Mouse (Mus musculus): ENCODE measurements around the gene March5. TPM values are rescaled to one million over a fixed set of nuclear protein-coding genes. Genes with fewer than 3 reads are reported as not detected.
"Not testable (repeated sequence)": the region's sequence is repeated elsewhere in the genome, so short reads cannot be mapped to it uniquely, and the experiment has no call there.

March5 gene
- polyA plus RNA-seq, 1 experiment from 2014 or later, result 111 TPM

- no peak overlapping the region for H3K27ac ChIP-seq
- no peak overlapping the region for H3K4me2 ChIP-seq
- H3K27me3 ChIP-seq, result no peaks in the 10 kb centered on the region
- H3K4me3 ChIP-seq, result no peak overlapping the region
- 87% methylated on average over 3 of the region's 3 CpGs for WGBS
- peaks cover 43% of the 10 kb centered on the region for H3K36me3 ChIP-seq
- H3K9me3 ChIP-seq, result no peaks in the 10 kb centered on the region
- ATAC-seq (ENCODE audit: insufficient number of reproducible peaks, insufficient read depth, low FRiP score, low TSS enrichment, low read depth), result no peak
- peaks cover 18% of the 10 kb centered on the region for H3K4me1 ChIP-seq
- no peak overlapping the region for H3K9ac ChIP-seq
Measured at GRCm38 (mm10) chr19:37211416-37211815, 4.1 kb downstream of the March5 start.

GRCm38 (mm10) chr19:37214711-37215110 lies 7.4 kb downstream of the March5 start:
- no peak for ATAC-seq (ENCODE audit: insufficient number of reproducible peaks, insufficient read depth, low FRiP score, low TSS enrichment, low read depth)
- 84% methylated on average over 2 of the region's 2 CpGs for WGBS
- H3K36me3 ChIP-seq, result peaks cover 68% of the 10 kb centered on the region

GRCm38 (mm10) chr19:37225197-37225862 lies 18.0 kb downstream of the March5 start:
- Histone ChIP-seq H3K27ac (no peak overlapping the region), H3K9me3 (no peaks in the 10 kb centered on the region), H3K27me3 (no peaks in the 10 kb centered on the region), H3K4me3 (no peak overlapping the region), H3K9ac (no peak overlapping the region), H3K4me1 (no peaks in the 10 kb centered on the region), H3K36me3 (peaks cover 32% of the 10 kb centered on the region), H3K4me2 (no peak overlapping the region)
- ATAC-seq (ENCODE audit: insufficient number of reproducible peaks, insufficient read depth, low FRiP score, low TSS enrichment, low read depth), result no peak
- WGBS, result 80% methylated on average over 6 of the region's 6 CpGs

More at GRCm38 (mm10) chr19:37214711-37215110, 7.4 kb downstream of the March5 start:
- no peak overlapping the region for H3K4me3 ChIP-seq
- no peak overlapping the region for H3K9ac ChIP-seq
- H3K4me2 ChIP-seq, result no peak overlapping the region
- no peaks in the 10 kb centered on the region for H3K9me3 ChIP-seq
- no peaks in the 10 kb centered on the region for H3K27me3 ChIP-seq
- H3K27ac ChIP-seq, result no peak overlapping the region
- peaks cover 1% of the 10 kb centered on the region for H3K4me1 ChIP-seq

- not testable (repeated sequence) for H3K9me3 ChIP-seq; H3K4me3 ChIP-seq; H3K4me1 ChIP-seq; H3K9ac ChIP-seq; H3K4me2 ChIP-seq; ATAC-seq (ENCODE audit: insufficient number of reproducible peaks, insufficient read depth, low FRiP score, low TSS enrichment, low read depth); H3K27ac ChIP-seq; H3K36me3 ChIP-seq
- H3K27me3 ChIP-seq, result peaks cover 41% of the 10 kb centered on the region
- 80% methylated on average over 9 of the region's 9 CpGs for WGBS
Measured at GRCm38 (mm10) chr19:37232598-37232997, 25.3 kb downstream of the March5 start.

- H3K4me1 ChIP-seq, result peaks cover 12% of the 10 kb centered on the region
- H3K9ac ChIP-seq, result peak overlapping the region; percentile 40; the same call in 1 of the 2 replicates
- H3K27ac ChIP-seq, result no peak overlapping the region
- WGBS, result 5% methylated on average over 63 of the region's 63 CpGs
- H3K27me3 ChIP-seq, result peaks cover 44% of the 10 kb centered on the region
- H3K9me3 ChIP-seq, result no peaks in the 10 kb centered on the region
- no peaks in the 10 kb centered on the region for H3K36me3 ChIP-seq
- ATAC-seq (ENCODE audit: insufficient number of reproducible peaks, insufficient read depth, low FRiP score, low TSS enrichment, low read depth), result no peak; the same call in 1 of the 2 replicates
- peak overlapping the region; percentile 64 for H3K4me2 ChIP-seq
- H3K4me3 ChIP-seq, result peak overlapping the region; percentile 40
Measured at GRCm38 (mm10) chr19:37233561-37234539, 26.5 kb downstream of the March5 start.

GRCm38 (mm10) chr19:37235818-37236217 lies 28.5 kb downstream of the March5 start:
- H3K4me3 ChIP-seq, result no peak overlapping the region
- no peak for ATAC-seq (ENCODE audit: insufficient number of reproducible peaks, insufficient read depth, low FRiP score, low TSS enrichment, low read depth)
- no peak overlapping the region for H3K9ac ChIP-seq
- H3K4me2 ChIP-seq, result no peak overlapping the region
- WGBS, result 53% methylated on average over 8 of the region's 8 CpGs
- H3K4me1 ChIP-seq, result peaks cover 14% of the 10 kb centered on the region
- H3K36me3 ChIP-seq, result no peaks in the 10 kb centered on the region
- no peak overlapping the region for H3K27ac ChIP-seq
- no peaks in the 10 kb centered on the region for H3K9me3 ChIP-seq
- H3K27me3 ChIP-seq, result peaks cover 44% of the 10 kb centered on the region

- Histone ChIP-seq H3K4me3 (no peak overlapping the region), H3K36me3 (no peaks in the 10 kb centered on the region), H3K4me2 (no peak overlapping the region), H3K9me3 (no peaks in the 10 kb centered on the region), H3K4me1 (peaks cover 14% of the 10 kb centered on the region), H3K9ac (no peak overlapping the region), H3K27ac (no peak overlapping the region), H3K27me3 (peaks cover 44% of the 10 kb centered on the region)
- 49% methylated on average over 5 of the region's 5 CpGs for WGBS
- no peak for ATAC-seq (ENCODE audit: insufficient number of reproducible peaks, insufficient read depth, low FRiP score, low TSS enrichment, low read depth)
Measured at GRCm38 (mm10) chr19:37237306-37237705, 30.0 kb downstream of the March5 start.

- no peaks in the 10 kb centered on the region for H3K36me3 ChIP-seq
- no peak overlapping the region for H3K9ac ChIP-seq
- 0 out of 2 replicates have a peak overlapping the region, but pooled peaks have one; percentile 14 for H3K4me2 ChIP-seq
- WGBS, result 6% methylated on average over 15 of the region's 15 CpGs
- no peaks in the 10 kb centered on the region for H3K9me3 ChIP-seq
- peaks cover 41% of the 10 kb centered on the region for H3K27me3 ChIP-seq
- no peak for ATAC-seq (ENCODE audit: insufficient number of reproducible peaks, insufficient read depth, low FRiP score, low TSS enrichment, low read depth)
- peaks cover 14% of the 10 kb centered on the region for H3K4me1 ChIP-seq
- H3K27ac ChIP-seq, result no peak overlapping the region
- no peak overlapping the region for H3K4me3 ChIP-seq
Measured at GRCm38 (mm10) chr19:37237712-37238437, 30.5 kb downstream of the March5 start.

GRCm38 (mm10) chr19:37238651-37239050 lies 31.3 kb downstream of the March5 start:
- Histone ChIP-seq H3K4me2 (no peak overlapping the region), H3K36me3 (no peaks in the 10 kb centered on the region), H3K9me3 (no peaks in the 10 kb centered on the region), H3K4me3 (no peak overlapping the region), H3K4me1 (peaks cover 12% of the 10 kb centered on the region), H3K27me3 (peaks cover 34% of the 10 kb centered on the region), H3K27ac (no peak overlapping the region), H3K9ac (no peak overlapping the region)
- ATAC-seq (ENCODE audit: insufficient number of reproducible peaks, insufficient read depth, low FRiP score, low TSS enrichment, low read depth), result no peak
- WGBS, result 14% methylated on average over 7 of the region's 7 CpGs

GRCm38 (mm10) chr19:37239096-37239495 lies 31.8 kb downstream of the March5 start:
- 15% methylated on average over 4 of the region's 4 CpGs for WGBS
- no peak overlapping the region for H3K27ac ChIP-seq
- peaks cover 30% of the 10 kb centered on the region for H3K27me3 ChIP-seq
- no peak for ATAC-seq (ENCODE audit: insufficient number of reproducible peaks, insufficient read depth, low FRiP score, low TSS enrichment, low read depth)
- H3K9me3 ChIP-seq, result no peaks in the 10 kb centered on the region
- H3K9ac ChIP-seq, result no peak overlapping the region
- no peak overlapping the region for H3K4me3 ChIP-seq
- H3K36me3 ChIP-seq, result no peaks in the 10 kb centered on the region
- peaks cover 8% of the 10 kb centered on the region for H3K4me1 ChIP-seq
- H3K4me2 ChIP-seq, result no peak overlapping the region

- Histone ChIP-seq H3K9ac (no peak overlapping the region), H3K9me3 (no peaks in the 10 kb centered on the region), H3K27ac (no peak overlapping the region), H3K36me3 (no peaks in the 10 kb centered on the region), H3K27me3 (peaks cover 10% of the 10 kb centered on the region), H3K4me1 (peaks cover 6% of the 10 kb centered on the region), H3K4me3 (no peak overlapping the region), H3K4me2 (no peak overlapping the region)
- 65% methylated on average over 5 of the region's 5 CpGs for WGBS
- ATAC-seq (ENCODE audit: insufficient number of reproducible peaks, insufficient read depth, low FRiP score, low TSS enrichment, low read depth), result no peak
Measured at GRCm38 (mm10) chr19:37241201-37241600, 33.9 kb downstream of the March5 start.
